Mouse (Mus musculus): ENCODE data around the gene Tomm40.

The Tomm40 gene

DNA sequence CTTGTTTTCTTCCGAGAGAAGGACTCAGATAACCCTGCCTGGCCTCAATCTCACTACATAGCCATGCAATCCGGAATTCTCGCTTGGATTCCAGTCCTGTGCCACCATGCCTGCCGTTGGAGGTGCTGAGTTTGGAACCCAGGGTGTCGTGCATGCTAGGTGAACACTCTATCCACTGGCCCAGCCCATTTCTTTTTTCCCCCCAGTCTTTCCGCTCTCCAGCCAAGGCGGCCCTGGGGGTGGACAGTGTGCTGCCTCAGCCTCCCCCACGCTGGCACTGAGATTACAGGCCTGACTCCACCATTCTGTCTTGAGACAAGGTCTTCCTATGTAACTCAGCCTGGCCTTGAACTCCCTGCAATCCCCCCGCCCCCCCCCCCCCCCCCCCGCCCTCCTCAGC, 30.7 kb upstream of the Tomm40 start:
- DNase-seq (ENCODE audit: low spot score in 2 of 2): no peak

DNA sequence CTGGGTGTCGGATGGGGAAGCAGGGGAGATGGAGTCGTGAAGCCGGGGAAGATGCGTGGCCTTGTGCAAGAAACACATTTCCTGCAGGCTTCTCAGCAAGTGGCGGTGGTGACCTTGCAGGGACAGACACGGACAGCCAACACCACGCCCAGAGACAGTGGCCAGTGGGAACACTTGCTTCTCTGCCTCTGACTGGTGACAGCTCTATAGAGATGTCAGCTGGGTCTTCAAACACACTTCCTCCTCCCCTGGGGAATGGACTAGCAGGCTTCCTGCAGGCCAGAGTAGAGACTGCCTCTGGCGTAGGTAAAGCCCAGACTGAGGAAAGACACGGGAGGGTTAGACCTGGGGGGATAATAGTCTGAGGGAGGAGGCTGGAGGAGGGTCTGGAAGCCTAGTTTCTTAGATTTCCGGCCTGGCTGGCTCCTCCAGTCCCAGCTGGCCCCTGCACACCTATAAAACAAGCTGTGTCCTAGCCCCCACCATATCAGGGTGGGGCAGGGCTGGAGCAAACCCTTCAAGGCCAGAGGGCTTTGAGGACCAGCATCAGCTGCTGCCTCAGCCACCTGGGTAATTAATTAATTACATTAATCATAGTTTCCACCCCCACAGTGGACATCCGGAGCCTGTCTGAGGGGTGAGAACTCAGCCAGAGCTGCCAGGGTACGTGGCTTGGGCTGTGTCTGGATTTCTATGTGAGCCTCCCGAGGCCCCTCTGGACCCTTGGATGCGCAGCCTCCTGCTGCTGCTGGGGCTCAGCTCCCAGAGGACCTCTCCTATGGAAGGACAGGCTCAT, 29.6 kb upstream of the Tomm40 start:
- DNase-seq (ENCODE audit: low spot score in 2 of 2): no peak

DNA sequence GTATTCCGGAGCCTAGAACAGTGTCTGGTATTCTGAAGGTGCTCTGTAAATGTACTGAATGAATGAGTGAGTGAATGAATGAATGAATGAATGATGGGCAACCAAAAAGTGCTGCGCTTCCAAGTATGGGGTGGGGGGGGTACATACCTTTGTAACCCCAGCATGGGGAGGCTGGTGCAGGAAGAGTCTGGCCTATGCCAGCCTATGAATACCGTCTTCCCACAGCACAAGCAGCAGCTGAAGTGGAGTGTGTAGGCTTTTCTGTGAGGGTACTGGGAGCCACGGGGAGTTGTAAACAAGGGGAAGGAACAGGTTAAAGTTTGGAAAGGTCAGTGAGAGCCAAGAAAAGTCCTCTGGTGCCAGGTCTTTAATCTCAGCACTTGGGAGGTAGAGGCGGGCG, 28.6 kb upstream of the Tomm40 start:
- DNase-seq (ENCODE audit: low spot score in 2 of 2): no peak

DNA sequence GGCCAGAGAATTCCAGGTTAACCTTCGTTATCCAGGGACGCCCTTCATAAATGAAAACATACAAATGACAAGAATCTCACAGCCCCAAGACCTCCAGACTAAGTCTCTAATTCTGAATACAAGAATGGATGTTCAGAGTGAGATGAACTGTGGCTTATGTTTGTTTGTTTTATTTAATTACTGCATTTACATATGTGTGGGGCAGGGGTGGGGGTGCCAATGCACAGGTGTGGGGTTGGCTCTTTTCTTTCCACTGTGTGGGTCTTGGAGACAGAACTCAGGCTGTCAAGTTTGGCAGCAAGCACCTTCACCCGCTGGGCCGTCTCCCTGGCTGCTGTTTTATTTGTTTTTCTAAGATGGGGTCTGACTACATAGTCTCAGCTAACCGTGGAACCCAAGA, 27.2 kb upstream of the Tomm40 start:
- no peak for DNase-seq (ENCODE audit: low spot score in 2 of 2)

DNA sequence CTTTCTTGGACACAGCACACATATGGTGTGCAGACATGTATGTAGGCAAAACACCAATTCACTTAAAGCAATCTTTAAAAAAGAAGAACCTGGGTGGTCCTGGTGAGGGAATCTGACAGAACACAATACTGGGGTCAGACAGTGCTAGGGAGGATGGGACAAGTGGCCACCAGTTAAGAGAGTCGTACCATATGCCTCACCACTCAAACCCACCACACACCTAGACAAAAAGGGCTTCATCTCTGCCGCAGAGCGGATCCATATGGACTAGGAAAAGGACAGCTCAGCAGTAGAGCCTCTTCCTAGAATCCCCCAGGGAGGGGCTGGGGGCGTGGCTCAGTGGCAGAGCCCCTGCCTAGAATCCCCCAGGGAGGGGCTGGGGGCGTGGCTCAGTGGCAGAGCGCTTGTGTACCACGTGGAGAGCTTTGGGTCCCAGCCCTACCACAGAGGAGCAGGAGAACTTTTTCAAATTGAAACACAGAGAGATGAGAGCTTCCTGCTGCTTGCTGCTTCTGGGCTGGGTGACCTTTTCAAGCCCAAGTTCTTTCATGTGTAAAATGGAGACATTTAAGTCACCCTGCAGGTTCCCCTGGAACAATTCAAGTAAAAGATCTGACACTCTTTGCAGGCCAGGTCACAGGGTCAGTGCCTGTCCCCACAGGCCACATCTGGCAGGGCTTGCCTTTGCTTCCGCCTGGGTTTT, 26.2 kb upstream of the Tomm40 start:
- no peak for DNase-seq (ENCODE audit: low spot score in 2 of 2)

DNA sequence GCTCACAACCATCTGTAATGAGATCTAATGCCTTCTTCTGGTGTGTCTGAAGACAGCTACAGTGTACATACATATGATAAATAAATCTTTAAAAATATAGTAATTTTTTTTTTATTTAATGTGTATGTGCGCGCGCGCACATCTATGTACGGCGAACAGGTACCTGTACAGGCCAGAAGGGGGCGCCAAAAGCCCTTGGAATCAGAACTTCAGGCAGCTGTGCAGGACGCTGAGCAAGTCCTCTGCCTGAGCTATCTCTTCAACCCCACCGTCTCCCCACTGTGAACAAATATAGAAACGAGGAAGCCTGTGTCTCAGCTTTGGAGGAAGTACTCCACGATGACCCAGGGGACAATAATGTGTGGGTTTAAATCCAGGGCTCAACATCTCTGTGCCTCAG, 25.0 kb upstream of the Tomm40 start:
- DNase-seq (ENCODE audit: low spot score in 2 of 2): no peak

DNA sequence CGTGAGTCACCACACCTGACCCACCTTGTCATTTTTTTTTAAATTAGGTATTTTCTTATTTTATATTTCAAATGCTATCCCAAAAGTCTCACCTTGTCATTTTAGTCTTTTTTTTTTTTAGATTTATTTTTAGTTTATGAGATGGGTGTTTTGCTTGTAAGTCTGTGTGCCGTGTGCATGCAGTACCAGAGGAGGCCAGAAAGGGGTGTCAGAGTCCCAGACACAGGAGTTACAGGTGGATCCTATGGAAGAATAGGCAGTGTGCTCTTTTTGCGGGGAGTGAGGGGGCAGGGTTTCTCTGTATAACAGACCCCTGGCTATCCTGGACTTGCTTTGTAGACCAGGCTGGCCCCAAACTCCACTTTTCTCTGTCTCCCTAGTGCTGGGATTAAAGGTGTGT, 23.5 kb upstream of the Tomm40 start:
- DNase-seq (ENCODE audit: low spot score in 2 of 2): no peak

DNA sequence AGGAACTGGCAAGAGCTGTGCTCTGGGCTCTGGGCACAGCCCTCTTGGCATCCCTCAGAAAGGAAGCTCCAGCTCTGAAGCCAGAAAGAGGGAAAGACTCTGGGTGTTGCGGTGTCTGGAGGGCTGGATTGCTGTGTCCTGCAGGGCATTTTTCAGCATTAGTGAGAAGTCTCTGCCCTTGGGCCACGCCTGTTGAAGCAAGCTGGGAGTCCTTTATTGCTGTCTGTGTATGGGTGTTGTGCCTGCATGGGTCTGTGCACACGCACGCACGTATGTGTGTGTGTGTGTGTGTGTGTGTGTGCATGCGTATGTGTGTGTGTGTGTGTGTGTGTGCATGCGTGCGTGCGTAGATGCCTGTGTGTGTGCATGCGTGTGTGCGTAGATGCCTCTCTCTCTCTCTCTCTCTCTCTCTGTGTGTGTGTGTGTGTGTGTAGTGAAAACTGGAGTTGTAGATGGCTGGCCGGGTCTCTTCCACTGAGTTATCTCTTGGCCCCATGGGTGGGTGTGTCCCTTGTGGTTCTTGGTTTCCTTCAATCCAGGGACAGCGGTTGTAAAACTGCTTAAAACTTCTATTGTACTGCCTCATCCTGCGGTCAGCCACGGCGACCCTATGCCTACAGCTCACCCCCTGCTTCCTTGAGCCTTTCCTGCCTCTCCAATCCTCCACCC, 21.3 kb upstream of the Tomm40 start:
- no peak for DNase-seq (ENCODE audit: low spot score in 2 of 2)

DNA sequence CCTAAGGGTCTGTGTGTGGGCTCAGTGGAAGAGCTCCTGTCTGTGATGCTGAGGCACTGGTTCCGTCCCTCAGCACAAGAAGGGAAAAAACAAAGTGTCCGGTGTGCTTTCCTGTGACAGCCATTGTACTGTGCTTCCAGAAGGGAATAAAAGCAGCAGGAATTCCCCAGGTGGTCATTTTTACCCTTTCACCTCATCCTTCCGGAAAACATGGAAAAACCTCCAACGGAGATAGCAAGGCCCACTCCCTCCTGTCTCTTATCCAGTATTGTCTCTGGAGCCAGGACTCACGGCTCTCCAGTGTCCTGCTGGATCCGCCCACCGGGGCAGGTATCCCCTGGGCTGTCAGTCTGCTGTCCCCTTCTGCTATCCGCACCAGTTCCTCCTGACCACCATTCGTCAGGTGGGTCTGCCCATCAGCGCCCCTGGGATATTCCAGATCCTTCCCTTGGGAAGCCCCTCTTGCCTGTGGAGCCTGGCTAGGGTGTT, 19.0 kb upstream of the Tomm40 start:
- no peak for DNase-seq (ENCODE audit: low spot score in 2 of 2)

DNA sequence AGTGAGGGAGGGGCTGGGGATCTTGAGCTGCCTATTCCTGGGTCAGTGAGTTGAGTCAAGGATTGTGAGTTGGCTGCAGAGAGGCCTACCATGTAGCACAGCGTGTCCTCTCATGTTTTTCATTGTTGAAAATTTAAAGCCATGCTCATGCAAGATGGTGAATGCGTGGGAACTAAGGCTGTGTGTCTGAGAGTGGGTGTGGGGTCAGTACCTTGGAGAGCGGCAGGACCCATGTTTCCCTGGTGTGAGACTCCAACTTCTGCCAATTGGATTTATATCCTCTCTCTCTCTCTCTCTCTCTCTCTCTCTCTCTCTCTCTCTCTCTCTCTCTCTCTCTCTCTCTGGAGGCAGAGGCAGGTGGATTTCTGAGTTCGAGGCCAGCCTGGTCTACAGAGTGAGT, 11.3 kb upstream of the Tomm40 start:
- no peak for DNase-seq (ENCODE audit: low spot score in 2 of 2)

DNA sequence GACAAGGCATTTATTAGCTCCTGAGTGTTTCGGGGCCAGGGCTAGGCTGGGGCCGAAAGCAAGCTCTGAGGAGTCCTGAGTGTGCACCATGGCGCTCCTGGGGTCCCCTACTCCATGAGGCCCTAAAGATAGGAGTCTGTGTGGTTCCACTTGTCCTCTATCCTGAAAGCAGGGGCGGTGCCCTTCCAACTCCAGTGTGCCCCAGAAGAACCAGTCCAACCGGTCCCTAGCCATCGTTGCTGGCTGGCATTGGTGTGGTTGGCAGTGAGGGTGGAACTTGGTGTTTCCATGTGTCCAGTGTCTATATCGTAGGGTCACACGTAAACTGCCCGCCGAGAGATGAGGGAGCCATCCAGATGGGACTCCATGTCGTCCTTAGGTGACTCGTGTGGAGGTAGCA, 8.9 kb upstream of the Tomm40 start:
- DNase-seq (ENCODE audit: low spot score in 2 of 2): no peak

DNA sequence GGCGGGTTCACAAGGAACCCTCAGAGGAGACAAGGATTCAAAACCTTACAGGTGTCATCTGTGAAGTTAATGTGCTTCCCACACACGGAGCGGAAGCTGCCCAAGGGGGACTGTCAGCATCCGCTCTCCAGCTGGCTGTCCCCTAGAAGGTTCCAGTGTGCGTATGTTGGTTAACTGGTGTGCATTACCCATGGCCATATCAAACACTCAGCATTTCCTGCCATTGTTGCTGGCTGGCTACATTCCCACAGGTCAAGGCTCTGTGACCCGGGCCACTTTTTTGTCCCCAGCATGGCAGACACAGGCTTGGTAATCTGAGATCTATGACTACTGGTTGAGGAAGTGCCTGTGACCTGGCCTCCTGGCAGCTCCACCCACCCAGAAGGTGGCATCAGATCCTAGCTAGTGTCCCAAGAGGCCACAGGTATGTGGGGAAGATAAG, 7.5 kb upstream of the Tomm40 start:
- DNase-seq (ENCODE audit: low spot score in 2 of 2): no peak

DNA sequence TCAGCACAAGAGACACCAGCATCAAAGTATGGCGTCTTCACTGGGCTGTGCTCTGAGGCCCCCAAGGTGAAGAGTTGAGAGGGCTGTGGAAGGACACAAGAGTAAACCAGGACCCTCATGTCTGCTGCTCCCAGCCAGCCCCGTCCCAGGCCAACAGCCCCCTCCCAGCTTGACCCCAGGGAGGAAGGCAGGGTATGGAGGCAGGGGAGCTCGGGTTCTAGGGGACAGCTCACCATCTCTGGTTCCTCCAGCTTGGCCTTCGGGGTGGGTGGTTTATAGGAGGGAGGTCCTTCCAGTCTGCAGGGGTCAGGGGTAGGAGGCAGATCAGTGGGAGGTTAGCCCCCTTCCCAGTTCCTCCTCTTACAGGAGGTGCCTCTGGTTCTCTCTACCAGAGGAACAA, 4.0 kb upstream of the Tomm40 start:
- no peak for DNase-seq (ENCODE audit: low spot score in 2 of 2)

DNA sequence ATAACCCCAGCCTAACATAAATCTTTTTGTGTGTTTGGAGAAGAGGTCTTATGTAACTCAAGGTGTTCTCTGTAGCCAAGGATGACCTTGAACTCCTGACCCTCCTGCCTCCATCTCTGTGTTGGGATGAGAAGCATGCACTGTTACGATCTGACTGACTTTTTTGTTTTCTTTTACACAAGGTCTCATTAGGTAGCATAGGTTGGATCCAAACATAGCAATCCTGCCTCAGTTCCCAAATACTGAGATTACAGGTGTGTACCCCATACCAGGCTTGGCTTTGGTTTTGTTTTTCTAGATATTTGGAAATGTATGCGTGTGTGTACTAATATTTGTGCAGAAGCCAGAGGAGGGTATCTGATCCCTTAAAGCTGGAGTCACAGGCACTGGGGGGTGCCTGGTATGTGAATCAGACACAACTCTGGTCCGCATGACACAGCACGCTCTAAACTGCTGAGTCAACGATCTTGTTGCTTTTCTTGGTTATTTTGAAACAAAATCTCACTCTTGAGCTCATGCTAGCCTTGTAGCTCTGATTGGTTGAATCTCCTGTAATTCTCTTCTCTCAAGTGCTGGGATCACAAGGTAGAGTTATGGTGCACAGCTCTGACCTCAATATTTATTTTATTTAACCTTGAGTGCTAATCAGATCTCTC, 3.2 kb upstream of the Tomm40 start:
- DNase-seq (ENCODE audit: low spot score in 2 of 2): no peak

DNA sequence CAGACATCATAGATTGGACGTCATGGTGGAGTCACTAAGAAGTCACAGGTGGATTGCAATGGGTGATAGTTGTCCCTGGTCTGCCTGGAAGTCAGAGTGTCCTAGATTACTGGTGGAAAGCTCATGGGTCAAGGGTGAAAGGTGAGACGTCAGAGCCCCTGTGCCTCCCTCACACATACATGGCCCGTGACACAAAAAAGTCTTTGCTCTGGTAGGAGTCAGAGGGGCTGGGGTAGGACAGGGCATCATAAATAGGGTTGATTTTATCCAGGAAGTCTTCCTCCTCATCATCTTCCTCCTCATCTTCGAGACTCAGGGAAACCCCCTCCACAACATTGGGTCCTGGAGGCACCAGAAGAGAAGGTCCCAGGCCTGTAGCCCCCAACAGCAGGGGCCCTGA, 2.1 kb upstream of the Tomm40 start:
- DNase-seq (ENCODE audit: low spot score in 2 of 2): no peak

DNA sequence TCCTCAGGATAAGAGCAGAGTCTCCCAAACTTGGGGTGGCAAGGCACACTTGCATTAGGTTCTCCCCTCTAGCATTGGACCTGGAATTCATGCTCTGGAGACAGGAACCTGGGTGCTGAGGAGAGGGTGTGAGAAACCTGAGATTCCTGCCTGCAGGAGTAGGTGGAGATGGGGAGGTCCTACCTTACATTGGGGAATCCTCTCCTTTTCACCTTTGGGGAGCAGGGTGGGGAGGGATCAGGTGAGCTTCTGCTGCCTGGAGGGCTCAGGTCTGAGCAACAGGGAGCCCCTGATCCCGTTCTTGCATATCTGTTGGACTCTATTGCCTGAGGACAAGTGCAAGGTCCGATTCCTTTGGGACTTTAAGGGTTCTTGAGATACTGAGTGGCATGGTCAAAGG, 1.6 kb upstream of the Tomm40 start:
- DNase-seq (ENCODE audit: low spot score in 2 of 2): no peak

DNA sequence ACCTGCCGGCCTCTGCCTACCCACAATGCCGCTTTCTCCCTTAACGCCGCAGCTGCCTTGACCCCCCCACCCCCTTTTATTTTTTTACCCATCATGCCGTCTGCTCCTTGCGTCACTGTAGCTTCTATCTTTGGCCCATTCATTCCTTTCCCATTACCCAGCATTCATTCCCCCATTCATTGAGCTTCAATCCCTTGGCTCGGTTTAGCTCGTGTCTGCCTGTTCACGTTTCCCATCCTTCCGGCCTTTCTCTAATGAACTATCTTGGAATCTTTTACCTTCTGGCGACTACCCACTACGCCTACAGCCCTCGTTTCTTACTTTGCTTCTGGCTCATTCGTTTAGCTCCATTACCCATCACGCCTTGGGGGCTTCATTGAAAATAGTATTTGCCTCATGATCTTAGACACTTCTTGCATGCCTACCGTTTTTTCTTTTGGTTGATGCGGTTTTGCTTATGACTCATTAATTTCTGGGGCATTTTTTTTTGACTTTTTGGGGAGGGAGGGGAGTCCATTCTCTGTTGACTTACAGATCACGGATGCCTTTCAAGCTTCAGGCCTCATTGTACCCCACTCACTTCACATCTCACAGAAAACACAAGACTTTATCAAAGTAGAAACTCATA, 931 bp upstream of the Tomm40 start:
- no peak for DNase-seq (ENCODE audit: low spot score in 2 of 2)

DNA sequence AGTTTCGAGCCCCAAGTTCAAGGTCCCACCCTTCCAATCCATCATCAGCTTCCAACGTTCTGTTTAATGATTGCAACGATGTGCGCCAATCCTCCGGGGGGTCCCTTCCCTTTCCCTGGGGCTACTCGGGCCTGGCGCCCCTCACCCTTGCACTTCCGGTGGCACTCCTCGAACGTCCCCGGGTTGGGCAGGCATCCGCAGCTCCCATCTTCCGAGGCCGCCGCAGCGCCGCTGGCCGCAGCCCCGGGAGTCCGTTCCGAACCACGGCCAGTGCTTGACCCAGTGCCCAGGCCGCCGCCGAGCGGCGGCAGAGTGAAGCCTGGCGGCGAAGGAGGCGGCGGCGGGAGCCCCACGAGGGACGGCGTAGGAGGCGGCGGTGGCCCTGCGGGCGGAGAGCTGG, 402 bp downstream of the Tomm40 start:
- no peak for DNase-seq (ENCODE audit: low spot score in 2 of 2)

DNA sequence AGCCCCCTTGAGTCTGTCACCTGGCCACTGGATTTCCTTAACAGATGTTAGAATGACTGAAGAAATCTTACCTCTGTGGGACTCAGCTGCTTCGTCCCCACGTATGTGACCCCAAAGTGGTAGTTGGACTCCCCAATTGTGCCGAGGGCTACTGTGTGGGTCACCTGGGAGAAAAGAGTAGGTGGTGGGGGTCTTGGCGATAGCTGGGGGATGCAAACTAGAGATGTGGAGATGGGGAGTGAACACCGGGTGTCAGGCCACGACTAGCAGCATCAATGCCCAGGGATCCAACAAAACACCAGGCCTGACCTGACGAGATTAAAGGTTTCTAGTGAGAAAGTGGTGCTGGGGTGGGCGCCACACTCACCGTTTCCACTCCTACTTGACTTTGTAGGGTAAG, 1.6 kb downstream of the Tomm40 start:
- no peak for DNase-seq (ENCODE audit: low spot score in 2 of 2)

DNA sequence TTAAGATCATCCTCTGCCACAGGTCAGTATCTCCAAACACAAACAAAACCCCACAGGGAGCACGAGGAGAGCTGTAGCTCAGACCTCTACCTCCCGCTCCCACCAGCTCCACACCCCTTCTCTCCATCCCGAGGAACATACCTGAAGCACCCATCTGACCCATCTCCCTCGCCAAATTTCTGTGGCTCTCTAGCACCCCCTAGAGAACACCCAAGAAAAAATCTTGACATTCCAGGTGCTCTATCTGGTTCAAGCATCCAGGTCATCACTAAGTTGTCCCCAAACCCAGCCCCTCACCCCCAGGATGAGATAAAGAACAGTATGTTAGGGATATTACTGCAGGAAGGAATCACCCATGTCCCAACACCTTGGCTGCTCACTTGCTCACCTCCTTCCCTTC, 2.0 kb downstream of the Tomm40 start:
- DNase-seq (ENCODE audit: low spot score in 2 of 2): no peak

DNA sequence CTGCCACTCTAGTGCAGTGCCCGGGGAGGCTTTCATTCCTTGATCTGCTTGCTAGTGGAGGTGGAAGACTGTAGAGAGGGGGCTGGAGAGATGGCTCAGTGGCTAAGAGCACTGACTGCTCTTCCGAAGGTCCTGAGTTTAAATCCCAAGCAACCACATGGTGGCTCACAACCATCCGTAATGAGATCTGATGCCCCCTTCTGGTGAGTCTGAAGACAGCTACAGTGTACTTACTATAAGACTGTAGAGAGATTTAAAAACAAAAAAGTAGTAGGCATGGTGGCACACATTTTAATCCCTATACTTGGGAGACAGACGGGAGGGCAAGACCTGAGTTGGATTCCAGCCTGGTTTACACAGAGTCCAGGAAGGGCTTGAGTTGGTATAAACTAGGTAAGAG, 2.8 kb downstream of the Tomm40 start:
- no peak for DNase-seq (ENCODE audit: low spot score in 2 of 2)

DNA sequence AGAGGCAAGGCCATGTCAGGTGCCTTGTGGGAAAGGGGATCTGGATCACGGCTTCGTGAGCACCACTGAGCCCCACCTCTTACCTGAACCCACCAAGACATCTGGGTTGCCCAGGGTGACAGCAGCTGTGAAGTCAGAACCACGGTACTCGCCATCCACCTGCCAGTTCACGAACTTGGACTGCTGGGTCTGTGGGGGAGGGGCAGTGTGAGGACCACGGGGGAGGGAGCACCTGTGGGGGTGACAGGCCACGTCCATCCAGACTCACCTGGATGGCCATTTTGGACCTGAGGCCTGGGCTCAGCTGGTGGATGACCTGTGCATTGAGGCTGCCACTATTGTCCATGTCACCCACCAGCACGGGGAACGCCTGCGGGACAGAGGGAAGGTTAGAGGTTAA, 4.6 kb downstream of the Tomm40 start:
- DNase-seq (ENCODE audit: low spot score in 2 of 2): no peak

Measured in cerebellum, postnatal 4 days (tissue).